Mouse (Mus musculus) testis, adult 2 months (tissue): Measurements from ENCODE around the gene Fto. TPM values are rescaled to one million over a fixed set of nuclear protein-coding genes. Genes with fewer than 3 reads are reported as not detected.

Source experiments
- H3K27ac ChIP-seq: fragments of 200-500 bp; 2 replicates; pipeline ENCODE4 v1.5.1; 2012; ENCODE audit warnings: low read depth, low read length; ENCODE audit not compliant: control insufficient read depth, insufficient read depth
- H3K27me3 ChIP-seq: fragments of 200-500 bp; 2 replicates; pipeline ENCODE4 v1.6.1; 2012; ENCODE audit warnings: mild to moderate bottlenecking, low read length, moderate library complexity; ENCODE audit not compliant: control insufficient read depth, insufficient read depth
- H3K36me3 ChIP-seq: fragments of 200-500 bp; 2 replicates; pipeline ENCODE4 v1.6.1; 2012; ENCODE audit warnings: mild to moderate bottlenecking, low read length; ENCODE audit not compliant: control insufficient read depth, insufficient read depth
- H3K4me1 ChIP-seq: fragments of 200-500 bp; 2 replicates; pipeline ENCODE4 v1.6.1; 2012; ENCODE audit warnings: low read length; ENCODE audit not compliant: control insufficient read depth, insufficient read depth
- H3K4me3 ChIP-seq: fragments of 200-500 bp; 2 replicates; pipeline ENCODE4 v1.5.1; 2012; ENCODE audit warnings: low read depth, mild to moderate bottlenecking, low read length, moderate library complexity, mixed read lengths; ENCODE audit not compliant: control insufficient read depth
- CTCF ChIP-seq: fragments of 200-500 bp; IDR thresholded peaks from 2 replicates; pipeline ENCODE4 v1.5.1; 2012; ENCODE audit warnings: low read depth, mild to moderate bottlenecking, inconsistent platforms, low read length, moderate library complexity; ENCODE audit not compliant: control insufficient read depth, insufficient read depth, insufficient replicate concordance
- POLR2A ChIP-seq: fragments of 200-500 bp; IDR thresholded peaks from 2 replicates; pipeline ENCODE4 v1.6.1; 2012; ENCODE audit warnings: low read depth, mild to moderate bottlenecking, inconsistent platforms, low read length, moderate library complexity; ENCODE audit not compliant: control insufficient read depth
- polyA plus RNA-seq: library from polyadenylated mRNA; depleted of rRNA; stranded (reverse); fragments of >200 nt; gene quantifications from 2 replicates; pipeline ENCODE4 v1.2.3, GENCODE M21; 2012

Fto gene
- polyA plus RNA-seq, 1 experiment = 56.4 TPM

GRCm38 (mm10) chr8:91632411-91632810 lies 319.1 kb downstream of the Fto start:
- no peaks in the 10 kb centered on the region for H3K4me1 ChIP-seq
- H3K4me3 ChIP-seq = no peak overlapping the region
- no peak for TF ChIP-seq POLR2A
- TF ChIP-seq CTCF = no peak
- no peaks in the 10 kb centered on the region for H3K36me3 ChIP-seq
- H3K27ac ChIP-seq = no peak overlapping the region
- H3K27me3 ChIP-seq = no peaks in the 10 kb centered on the region

DNA sequence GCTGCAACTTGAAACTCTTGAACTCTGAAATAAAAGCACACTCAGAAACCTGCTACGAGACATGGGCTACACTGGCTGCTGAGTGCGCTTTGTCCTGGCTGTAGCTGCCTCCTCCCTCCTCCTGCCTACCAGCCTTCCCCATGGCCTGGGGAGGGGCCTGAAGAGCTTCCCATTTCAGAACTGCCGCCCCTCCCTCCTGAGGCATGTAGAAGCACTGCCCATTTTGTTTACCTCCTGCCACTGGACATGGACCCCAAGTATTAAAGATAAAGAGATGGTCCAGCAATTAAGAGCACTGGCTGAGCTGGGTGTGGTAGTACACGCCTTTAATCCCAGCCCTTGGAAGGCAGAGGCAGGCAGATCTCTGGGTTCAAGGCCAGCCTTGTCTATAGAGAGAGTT lies 322.1 kb downstream of the Fto start:
- Histone ChIP-seq H3K27ac (no peak overlapping the region), H3K4me1 (no peaks in the 10 kb centered on the region), H3K36me3 (no peaks in the 10 kb centered on the region), H3K27me3 (no peaks in the 10 kb centered on the region), H3K4me3 (no peak overlapping the region)
- no peak for TF ChIP-seq CTCF
- TF ChIP-seq POLR2A = no peak

DNA sequence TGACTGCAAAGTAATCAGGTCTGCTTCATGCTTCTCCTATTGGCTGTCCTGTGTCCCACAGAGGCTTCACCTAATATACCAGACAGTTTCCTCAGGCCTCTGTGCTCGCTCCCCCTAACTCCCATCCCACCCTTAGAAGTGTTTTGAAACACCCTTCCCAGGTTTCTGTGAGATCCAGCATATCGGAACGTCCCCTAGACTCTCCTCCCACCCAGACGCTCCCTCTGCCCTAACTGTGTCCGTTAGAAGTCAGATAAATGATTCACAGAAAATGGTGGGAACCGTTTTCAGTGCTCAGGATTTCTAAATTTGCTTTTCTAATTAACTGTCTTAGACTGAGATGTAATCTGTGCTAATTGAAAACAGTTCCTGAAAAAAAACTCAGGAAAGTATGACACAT lies 323.6 kb downstream of the Fto start:
- Histone ChIP-seq H3K4me3 (no peak overlapping the region), H3K4me1 (no peaks in the 10 kb centered on the region), H3K36me3 (no peaks in the 10 kb centered on the region), H3K27ac (no peak overlapping the region), H3K27me3 (no peaks in the 10 kb centered on the region)
- no peak for TF ChIP-seq CTCF
- no peak for TF ChIP-seq POLR2A

DNA sequence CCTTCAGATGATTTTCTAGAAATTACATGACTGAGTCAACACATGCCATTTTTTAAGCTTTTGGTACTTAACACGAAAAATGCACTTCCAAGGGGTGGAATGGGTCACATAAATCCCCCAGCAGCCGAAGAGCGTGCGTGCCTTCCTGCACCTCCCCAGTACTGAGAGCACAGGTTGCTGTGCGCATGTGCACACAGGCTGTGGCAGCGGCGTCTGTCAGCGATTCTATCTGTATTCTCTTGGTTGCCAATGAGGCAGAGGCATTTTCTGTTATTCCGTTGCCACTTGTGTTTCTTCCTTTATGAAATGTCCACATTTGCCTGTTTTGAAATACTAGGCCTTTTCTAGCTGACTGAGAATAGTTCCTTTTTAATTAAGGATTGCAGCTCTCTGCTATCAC lies 324.4 kb downstream of the Fto start:
- H3K27me3 ChIP-seq = no peaks in the 10 kb centered on the region
- H3K4me3 ChIP-seq = no peak overlapping the region
- no peaks in the 10 kb centered on the region for H3K36me3 ChIP-seq
- TF ChIP-seq POLR2A = no peak
- TF ChIP-seq CTCF = no peak
- H3K4me1 ChIP-seq = no peaks in the 10 kb centered on the region
- no peak overlapping the region for H3K27ac ChIP-seq

GRCm38 (mm10) chr8:91638256-91638655 lies 324.9 kb downstream of the Fto start:
- Histone ChIP-seq H3K27ac (no peak overlapping the region), H3K4me1 (no peaks in the 10 kb centered on the region), H3K36me3 (no peaks in the 10 kb centered on the region), H3K27me3 (no peaks in the 10 kb centered on the region), H3K4me3 (no peak overlapping the region)
- no peak for TF ChIP-seq CTCF
- no peak for TF ChIP-seq POLR2A

GRCm38 (mm10) chr8:91640471-91640870 lies 327.1 kb downstream of the Fto start:
- H3K4me3 ChIP-seq = no peak overlapping the region
- H3K27me3 ChIP-seq = no peaks in the 10 kb centered on the region
- H3K27ac ChIP-seq = no peak overlapping the region
- TF ChIP-seq POLR2A = no peak
- no peak for TF ChIP-seq CTCF
- no peaks in the 10 kb centered on the region for H3K4me1 ChIP-seq
- no peaks in the 10 kb centered on the region for H3K36me3 ChIP-seq

DNA sequence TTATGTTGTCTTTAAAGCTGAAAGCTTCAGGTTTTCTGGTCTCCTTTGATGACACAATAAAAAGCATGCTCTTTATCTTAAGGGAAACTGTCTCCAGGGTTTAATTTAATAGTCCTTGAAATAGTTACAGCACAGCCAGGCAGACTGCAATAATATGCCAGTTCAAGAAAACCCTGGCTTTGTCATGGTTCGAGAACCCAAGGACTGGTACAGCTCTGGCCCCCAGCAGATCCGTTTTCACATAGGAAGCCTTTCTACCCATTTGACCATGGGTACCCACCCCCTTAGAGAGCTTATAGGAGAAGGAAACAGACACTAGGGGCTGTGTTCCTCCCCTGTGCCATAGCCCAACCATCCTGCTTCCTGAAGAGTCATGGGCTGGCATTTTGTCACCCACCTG lies 332.2 kb downstream of the Fto start:
- Histone ChIP-seq H3K27me3 (no peaks in the 10 kb centered on the region), H3K27ac (no peak overlapping the region), H3K36me3 (no peaks in the 10 kb centered on the region), H3K4me3 (no peak overlapping the region), H3K4me1 (no peaks in the 10 kb centered on the region; the same call in 1 of the 2 replicates)
- TF ChIP-seq POLR2A = no peak
- TF ChIP-seq CTCF = no peak

GRCm38 (mm10) chr8:91647959-91648358 lies 334.6 kb downstream of the Fto start:
- H3K4me1 ChIP-seq = no peaks in the 10 kb centered on the region; the same call in 1 of the 2 replicates
- TF ChIP-seq CTCF (no peak), POLR2A (no peak)
- H3K27me3 ChIP-seq = no peaks in the 10 kb centered on the region
- no peaks in the 10 kb centered on the region for H3K36me3 ChIP-seq
- H3K4me3 ChIP-seq = no peak overlapping the region
- no peak overlapping the region for H3K27ac ChIP-seq

GRCm38 (mm10) chr8:91648776-91649175 lies 335.5 kb downstream of the Fto start:
- no peak overlapping the region for H3K4me3 ChIP-seq
- H3K36me3 ChIP-seq = no peaks in the 10 kb centered on the region
- H3K27me3 ChIP-seq = no peaks in the 10 kb centered on the region
- no peak for TF ChIP-seq POLR2A
- no peak overlapping the region for H3K27ac ChIP-seq
- no peaks in the 10 kb centered on the region; the same call in 1 of the 2 replicates for H3K4me1 ChIP-seq
